Mouse (Mus musculus) bone marrow, adult 2 months (tissue): Measurements from ENCODE around the gene Mef2c. TPM values are rescaled to one million over a fixed set of nuclear protein-coding genes. Genes with fewer than 3 reads are reported as not detected.

Source experiments
- H3K27ac ChIP-seq: fragments of 200-500 bp; 2 replicates; pipeline ENCODE4 v1.5.1; 2012; ENCODE audit warnings: low read depth, mild to moderate bottlenecking, control low read depth, inconsistent platforms, low read length; ENCODE audit not compliant: control insufficient read depth, poor library complexity, insufficient read depth
- H3K4me1 ChIP-seq: fragments of 200-500 bp; 2 replicates; pipeline ENCODE4 v1.6.1; 2011; ENCODE audit warnings: low read length; ENCODE audit not compliant: control insufficient read depth, insufficient read depth
- H3K4me3 ChIP-seq: fragments of 200-500 bp; replicated peaks from 2 replicates; pipeline ENCODE3; 2011; ENCODE audit warnings: mild to moderate bottlenecking, low read depth, low read length, control low read depth; ENCODE audit not compliant: control insufficient read depth
- CTCF ChIP-seq: fragments of 200-500 bp; IDR thresholded peaks from 2 replicates; pipeline ENCODE4 v1.5.1; 2011; ENCODE audit warnings: low read length, control low read depth; ENCODE audit not compliant: control insufficient read depth, insufficient read depth
- POLR2A ChIP-seq: fragments of 200-500 bp; IDR thresholded peaks from 2 replicates; pipeline ENCODE4 v1.6.1; 2011; ENCODE audit warnings: low read depth, mild to moderate bottlenecking, control low read depth, low read length, borderline replicate concordance; ENCODE audit not compliant: control insufficient read depth
- WGBS: fragments of 180-500 bp; shearing (Covaris S2); methylation state at CpG from one replicate; pipeline ENCODE4 v1.1.7; 2018; 5-methylcytosine and 5-hydroxymethylcytosine counted together
- polyA plus RNA-seq: library from polyadenylated mRNA; stranded (reverse); fragments of >200 nt; gene quantifications from 2 replicates; pipeline ENCODE4 v1.2.4, GENCODE M21; 2011; ENCODE audit warnings: low replicate concordance; ENCODE audit not compliant: missing spikeins, insufficient read depth, insufficient read length

Mef2c gene
- polyA plus RNA-seq, 1 experiment: 37.8 TPM

GRCm38 (mm10) chr13:83603373-83604265 is 99.8 kb downstream of the Mef2c start:
- TF ChIP-seq POLR2A (no peak), CTCF (no peak)
- no peak overlapping the region for H3K27ac ChIP-seq

GRCm38 (mm10) chr13:83604320-83604719 is 100.5 kb downstream of the Mef2c start:
- WGBS: 30% methylated on average over 3 of the region's 3 CpGs

More at GRCm38 (mm10) chr13:83603373-83604265, 99.8 kb downstream of the Mef2c start:
- Histone ChIP-seq H3K4me1 (no peaks in the 10 kb centered on the region; the same call in 1 of the 2 replicates), H3K4me3 (no peak overlapping the region)
- 24% methylated on average over 6 of the region's 7 CpGs for WGBS

GRCm38 (mm10) chr13:83604785-83605184 is 101.0 kb downstream of the Mef2c start:
- Histone ChIP-seq H3K4me3 (no peak overlapping the region), H3K27ac (no peak overlapping the region), H3K4me1 (no peaks in the 10 kb centered on the region; the same call in 1 of the 2 replicates)
- TF ChIP-seq CTCF (no peak), POLR2A (no peak)
- 72% methylated on average over 4 of the region's 4 CpGs for WGBS

More at GRCm38 (mm10) chr13:83604320-83604719, 100.5 kb downstream of the Mef2c start:
- Histone ChIP-seq H3K4me1 (no peaks in the 10 kb centered on the region; the same call in 1 of the 2 replicates), H3K4me3 (no peak overlapping the region), H3K27ac (no peak overlapping the region)
- TF ChIP-seq CTCF: no peak
- no peak for TF ChIP-seq POLR2A

- TF ChIP-seq CTCF: no peak
- no peak for TF ChIP-seq POLR2A
- no peak overlapping the region for H3K4me3 ChIP-seq
- H3K4me1 ChIP-seq: no peaks in the 10 kb centered on the region; the same call in 1 of the 2 replicates
- peak overlapping the region; percentile 65; the same call in 1 of the 2 replicates for H3K27ac ChIP-seq
- 40% methylated on average over 4 of the region's 4 CpGs for WGBS
These were observed 104.2 kb downstream of the Mef2c start for GRCm38 (mm10) chr13:83607883-83608581.

GRCm38 (mm10) chr13:83608851-83609516 is 105.2 kb downstream of the Mef2c start:
- TF ChIP-seq CTCF (no peak), POLR2A (no peak)
- peak overlapping the region; percentile 95 for H3K27ac ChIP-seq
- no peak overlapping the region for H3K4me3 ChIP-seq
- 10% methylated on average over 3 of the region's 3 CpGs for WGBS
- no peaks in the 10 kb centered on the region; the same call in 1 of the 2 replicates for H3K4me1 ChIP-seq

- H3K4me1 ChIP-seq: no peaks in the 10 kb centered on the region; the same call in 1 of the 2 replicates
- TF ChIP-seq CTCF (no peak), POLR2A (no peak)
- no peak overlapping the region for H3K4me3 ChIP-seq
- H3K27ac ChIP-seq: peak overlapping the region; percentile 81; the same call in 1 of the 2 replicates
- WGBS: 8% methylated on average over 3 of the region's 3 CpGs
These were observed 105.7 kb downstream of the Mef2c start for GRCm38 (mm10) chr13:83609517-83609878.

- no peak overlapping the region for H3K4me3 ChIP-seq
- H3K27ac ChIP-seq: no peak overlapping the region
- H3K4me1 ChIP-seq: no peaks in the 10 kb centered on the region; the same call in 1 of the 2 replicates
- TF ChIP-seq CTCF (no peak), POLR2A (no peak)
- 85% methylated on average over 8 of the region's 8 CpGs for WGBS
These were observed 106.3 kb downstream of the Mef2c start for GRCm38 (mm10) chr13:83610124-83610523.

- Histone ChIP-seq H3K27ac (no peak overlapping the region), H3K4me1 (no peaks in the 10 kb centered on the region; the same call in 1 of the 2 replicates), H3K4me3 (no peak overlapping the region)
- TF ChIP-seq POLR2A: no peak
- TF ChIP-seq CTCF: no peak
- WGBS: 86% methylated on average over 1 of the region's 1 CpGs
These were observed 108.4 kb downstream of the Mef2c start for GRCm38 (mm10) chr13:83612195-83612594.
